Comparison of ENCODE assay signal across 9 mouse cellular contexts in genomic region chr5:72601006-72601405, GRCm38 (mm10). TPM values are rescaled to one million over a fixed set of nuclear protein-coding genes. Genes with fewer than 3 reads are reported as not detected.
DNase-seq lines count a peak whose midpoint lies in the region; ATAC-seq lines count a peak whose summit lies in the region.
"Had no signal": no experiment of that assay in that cellular context is flagged by ENCODE, and none has a peak within 500 bp of the region (broad histone marks: within the 10 kb centered on the region; RNA-seq: fewer than 3 reads in every experiment).

No protein-coding gene starts in this region.

- 13% methylated on average over 5 of the region's 5 CpGs for WGBS in midbrain, embryonic 11.5 days
- 12% methylated on average over 5 of the region's 5 CpGs for WGBS in midbrain, embryonic 15.5 days
- 16% methylated on average over 5 of the region's 5 CpGs for WGBS in limb, embryonic 11.5 days
- 14% methylated on average over 5 of the region's 5 CpGs for WGBS in neural tube, embryonic 11.5 days

- H3K27me3 ChIP-seq in midbrain, embryonic 11.5 days (ENCODE audit: control insufficient read depth, insufficient read depth, low read length) = no peaks in the 10 kb centered on the region
- H3K27me3 ChIP-seq in midbrain, embryonic 15.5 days (replicated peaks) = no peaks in the 10 kb centered on the region
- no peaks in the 10 kb centered on the region for H3K27me3 ChIP-seq in limb, embryonic 11.5 days (ENCODE audit: control insufficient read depth, insufficient read depth, low read length)
- no peaks in the 10 kb centered on the region for H3K27me3 ChIP-seq in neural tube, embryonic 11.5 days (ENCODE audit: control insufficient read depth, insufficient read depth, low read length)
- H3K27me3 ChIP-seq: heart, embryonic 13.5 days had no signal

- no peak for DNase-seq in midbrain, embryonic 11.5 days (ENCODE audit: low spot score, missing footprints)
- DNase-seq in R1 (ENCODE audit: low read depth, low spot score) = peak; percentile 89
- DNase-seq in embryo, embryonic 11.5 days (ENCODE audit: low read depth, low spot score) = peak; percentile 40
- DNase-seq in heart, postnatal 4 days = peak; percentile 69
- DNase-seq in limb, embryonic 11.5 days (ENCODE audit: low spot score) = peak; percentile 64
- DNase-seq in neural tube, embryonic 11.5 days (ENCODE audit: low spot score) = peak; percentile 43
- DNase-seq in frontal cortex, postnatal 10 days (ENCODE audit: low spot score in 2 of 2) = no peak

- no peak overlapping the region for H3K4me3 ChIP-seq in midbrain, embryonic 11.5 days (ENCODE audit: low read depth, low read length)
- H3K4me3 ChIP-seq in midbrain, embryonic 15.5 days = no peak overlapping the region
- H3K4me3 ChIP-seq in limb, embryonic 11.5 days (ENCODE audit: low read depth, low read length) = no peak overlapping the region
- no peak overlapping the region for H3K4me3 ChIP-seq in neural tube, embryonic 11.5 days (ENCODE audit: low read depth, low read length)
- H3K4me3 ChIP-seq: heart, embryonic 13.5 days had no signal

- H3K4me1 ChIP-seq in midbrain, embryonic 11.5 days (ENCODE audit: control insufficient read depth, insufficient read depth, low read length) = no peaks in the 10 kb centered on the region
- H3K4me1 ChIP-seq in midbrain, embryonic 15.5 days = no peaks in the 10 kb centered on the region
- no peaks in the 10 kb centered on the region for H3K4me1 ChIP-seq in limb, embryonic 11.5 days (ENCODE audit: control insufficient read depth, insufficient read depth, low read length)
- no peaks in the 10 kb centered on the region for H3K4me1 ChIP-seq in neural tube, embryonic 11.5 days (ENCODE audit: control insufficient read depth, insufficient read depth, low read length)
- H3K4me1 ChIP-seq: heart, embryonic 13.5 days had no signal

- no peaks in the 10 kb centered on the region for H3K36me3 ChIP-seq in midbrain, embryonic 11.5 days (ENCODE audit: control insufficient read depth, insufficient read depth, low read length)
- H3K36me3 ChIP-seq in midbrain, embryonic 15.5 days (replicated peaks) = no peaks in the 10 kb centered on the region
- no peaks in the 10 kb centered on the region for H3K36me3 ChIP-seq in limb, embryonic 11.5 days (ENCODE audit: control insufficient read depth, insufficient read depth, low read length)
- no peaks in the 10 kb centered on the region for H3K36me3 ChIP-seq in neural tube, embryonic 11.5 days (ENCODE audit: control insufficient read depth, insufficient read depth, low read length)
- H3K36me3 ChIP-seq: heart, embryonic 13.5 days had no signal

- peak; percentile 65 for ATAC-seq in midbrain, embryonic 11.5 days (ENCODE audit: low FRiP score)
- no peak for ATAC-seq in midbrain, embryonic 15.5 days (replicated peaks)
- ATAC-seq in limb, embryonic 11.5 days (ENCODE audit: insufficient number of reproducible peaks, low FRiP score, low TSS enrichment, low read depth) = no peak
- ATAC-seq in neural tube, embryonic 11.5 days (ENCODE audit: insufficient read depth, low FRiP score, low TSS enrichment) = no peak

- H3K27ac ChIP-seq in midbrain, embryonic 11.5 days (ENCODE audit: low read depth, low read length) = no peak overlapping the region
- no peak overlapping the region for H3K27ac ChIP-seq in midbrain, embryonic 15.5 days
- no peak overlapping the region for H3K27ac ChIP-seq in limb, embryonic 11.5 days (replicated peaks; ENCODE audit: low read depth, low read length)
- H3K27ac ChIP-seq in neural tube, embryonic 11.5 days (ENCODE audit: low read depth, low read length) = no peak overlapping the region
- H3K27ac ChIP-seq: heart, embryonic 13.5 days had no signal

- no peaks in the 10 kb centered on the region for H3K9me3 ChIP-seq in midbrain, embryonic 11.5 days (ENCODE audit: control insufficient read depth, low read length)
- H3K9me3 ChIP-seq in midbrain, embryonic 15.5 days = no peaks in the 10 kb centered on the region
- H3K9me3 ChIP-seq in limb, embryonic 11.5 days (ENCODE audit: control insufficient read depth, low read length) = no peaks in the 10 kb centered on the region
- H3K9me3 ChIP-seq in neural tube, embryonic 11.5 days (ENCODE audit: control insufficient read depth, low read length) = no peaks in the 10 kb centered on the region
- H3K9me3 ChIP-seq: heart, embryonic 13.5 days had no signal

- no peak overlapping the region for H3K9ac ChIP-seq in midbrain, embryonic 11.5 days (ENCODE audit: low read length)
- no peak overlapping the region for H3K9ac ChIP-seq in midbrain, embryonic 15.5 days
- H3K9ac ChIP-seq in limb, embryonic 11.5 days (ENCODE audit: low read length) = no peak overlapping the region
- H3K9ac ChIP-seq in neural tube, embryonic 11.5 days (ENCODE audit: low read length) = no peak overlapping the region
- H3K9ac ChIP-seq: heart, embryonic 13.5 days had no signal

- H3K4me2 ChIP-seq in midbrain, embryonic 11.5 days = no peak overlapping the region
- no peak overlapping the region for H3K4me2 ChIP-seq in midbrain, embryonic 15.5 days
- no peak overlapping the region for H3K4me2 ChIP-seq in limb, embryonic 11.5 days (ENCODE audit: low read depth, severe bottlenecking)
- no peak overlapping the region for H3K4me2 ChIP-seq in neural tube, embryonic 11.5 days (ENCODE audit: low read depth)
- H3K4me2 ChIP-seq: heart, embryonic 13.5 days had no signal

RNA-seq across cellular contexts. Expression of gene Gm5868, which starts 13.7 kb away (rescaled TPM):
- 6.5 and 6.6 TPM in 2 replicates for polyA plus RNA-seq in midbrain, embryonic 11.5 days (2014; fragmentation: Nextera tagmentation; extraction: Ambion mirVana)
- polyA plus RNA-seq in midbrain, embryonic 15.5 days (2015; fragmentation: Nextera tagmentation; extraction: Ambion mirVana) = 6.2 and 7.2 TPM in 2 replicates
- not detected for total RNA-seq in heart, postnatal 4 days (2021)
- polyA plus RNA-seq in limb, embryonic 11.5 days (2014; fragmentation: Nextera tagmentation; extraction: Ambion mirVana) = 0.81 and 1.6 TPM in 2 replicates
- 8.7 and 10.1 TPM in 2 replicates for polyA plus RNA-seq in neural tube, embryonic 11.5 days (2014; fragmentation: Nextera tagmentation; extraction: Ambion mirVana)
- polyA plus RNA-seq: heart, embryonic 13.5 days had no signal

RNA-seq across cellular contexts. Expression of gene Zar1, which starts 20.0 kb away (rescaled TPM):
- 1.0 and 1.6 TPM in 2 replicates for polyA plus RNA-seq in midbrain, embryonic 11.5 days (2014; fragmentation: Nextera tagmentation; extraction: Ambion mirVana)
- 3.0 and 3.1 TPM in 2 replicates for polyA plus RNA-seq in midbrain, embryonic 15.5 days (2015; fragmentation: Nextera tagmentation; extraction: Ambion mirVana)
- not detected for total RNA-seq in heart, postnatal 4 days (2021)
- 0.55 and 1.3 TPM in 2 replicates for polyA plus RNA-seq in limb, embryonic 11.5 days (2014; fragmentation: Nextera tagmentation; extraction: Ambion mirVana)
- polyA plus RNA-seq in neural tube, embryonic 11.5 days (2014; fragmentation: Nextera tagmentation; extraction: Ambion mirVana) = 1.1 and 1.3 TPM in 2 replicates

RNA-seq across cellular contexts. Expression of gene Nfxl1, which starts 41.5 kb away (rescaled TPM):
- polyA plus RNA-seq in midbrain, embryonic 11.5 days (2014; fragmentation: Nextera tagmentation; extraction: Ambion mirVana) = 27.3 and 27.4 TPM in 2 replicates
- 13.9 and 14.5 TPM in 2 replicates for polyA plus RNA-seq in midbrain, embryonic 15.5 days (2015; fragmentation: Nextera tagmentation; extraction: Ambion mirVana)
- total RNA-seq in heart, postnatal 4 days (2021) = 10 to 100 TPM; 10.3 to 11.5 TPM
- polyA plus RNA-seq in limb, embryonic 11.5 days (2014; fragmentation: Nextera tagmentation; extraction: Ambion mirVana) = 27.0 and 28.6 TPM in 2 replicates
- polyA plus RNA-seq in neural tube, embryonic 11.5 days (2014; fragmentation: Nextera tagmentation; extraction: Ambion mirVana) = 24.1 and 26.2 TPM in 2 replicates

RNA-seq across cellular contexts. Expression of gene Cnga1, which starts 43.1 kb away (rescaled TPM):
- polyA plus RNA-seq in midbrain, embryonic 11.5 days (2014; fragmentation: Nextera tagmentation; extraction: Ambion mirVana) = not detected in 2 replicates
- not detected in 2 replicates for polyA plus RNA-seq in midbrain, embryonic 15.5 days (2015; fragmentation: Nextera tagmentation; extraction: Ambion mirVana)
- total RNA-seq in heart, postnatal 4 days (2021) = not detected
- polyA plus RNA-seq in limb, embryonic 11.5 days (2014; fragmentation: Nextera tagmentation; extraction: Ambion mirVana) = not detected in 2 replicates
- polyA plus RNA-seq in neural tube, embryonic 11.5 days (2014; fragmentation: Nextera tagmentation; extraction: Ambion mirVana) = not detected in 2 replicates
- polyA plus RNA-seq: heart, embryonic 13.5 days had no signal

RNA-seq across cellular contexts. Expression of gene Nipal1, which starts 46.6 kb away (rescaled TPM):
- polyA plus RNA-seq in midbrain, embryonic 11.5 days (2014; fragmentation: Nextera tagmentation; extraction: Ambion mirVana) = 0.25 and 0.45 TPM in 2 replicates
- 0.93 and 1.6 TPM in 2 replicates for polyA plus RNA-seq in midbrain, embryonic 15.5 days (2015; fragmentation: Nextera tagmentation; extraction: Ambion mirVana)
- under 1 TPM in 1 of 2 experiments, not detected in 1; 0.07 TPM for total RNA-seq in heart, postnatal 4 days (2021)
- 0.21 and 0.41 TPM in 2 replicates for polyA plus RNA-seq in limb, embryonic 11.5 days (2014; fragmentation: Nextera tagmentation; extraction: Ambion mirVana)
- 0.51 and 0.56 TPM in 2 replicates for polyA plus RNA-seq in neural tube, embryonic 11.5 days (2014; fragmentation: Nextera tagmentation; extraction: Ambion mirVana)

Comparison
In these comparisons a context has a peak if more than half of its experiments do, and no peak if none do; other contexts are left out.
1. DNase-seq: peak in R1 (single experiment), embryo, embryonic 11.5 days (single experiment), heart, postnatal 4 days (single experiment), limb, embryonic 11.5 days (single experiment) and neural tube, embryonic 11.5 days (single experiment); none in midbrain, embryonic 11.5 days (single experiment) and frontal cortex, postnatal 10 days (0 of 2).